Mouse (Mus musculus) spleen, postnatal 14 days (tissue): Measurements from ENCODE around the gene Scd4.
"Not testable (repeated sequence)": the region's sequence is repeated elsewhere in the genome, so short reads cannot be mapped to it uniquely, and the experiment has no call there.

Source experiments
- DNase-seq, 2 experiments: peaks; one replicate each; pipeline ENCODE4 v3.0.0; 2021 to 2022; ENCODE audit warnings: low spot score in 2 of 2

Scd4 gene

DNA sequence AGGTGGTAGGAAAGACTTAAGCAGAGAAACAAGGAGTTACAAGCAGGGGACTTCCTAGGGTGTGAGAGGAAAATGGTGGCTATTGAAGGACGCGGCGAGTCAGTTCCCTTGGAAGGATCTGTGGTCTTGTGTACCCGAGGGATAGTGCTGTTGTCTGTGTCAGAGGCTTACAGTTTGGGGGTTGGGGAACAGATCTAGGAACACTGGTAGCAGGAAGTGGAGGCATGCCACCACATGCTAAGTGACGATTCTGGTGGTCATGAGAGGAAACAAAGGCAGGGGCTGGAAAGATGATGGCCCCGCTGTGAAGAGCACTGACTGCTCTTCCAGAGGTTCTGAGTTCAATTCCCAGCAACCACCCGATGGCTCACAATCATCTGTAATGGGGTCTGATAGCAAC is 32.4 kb upstream of the Scd4 start:
- DNase-seq, result no peak

DNA sequence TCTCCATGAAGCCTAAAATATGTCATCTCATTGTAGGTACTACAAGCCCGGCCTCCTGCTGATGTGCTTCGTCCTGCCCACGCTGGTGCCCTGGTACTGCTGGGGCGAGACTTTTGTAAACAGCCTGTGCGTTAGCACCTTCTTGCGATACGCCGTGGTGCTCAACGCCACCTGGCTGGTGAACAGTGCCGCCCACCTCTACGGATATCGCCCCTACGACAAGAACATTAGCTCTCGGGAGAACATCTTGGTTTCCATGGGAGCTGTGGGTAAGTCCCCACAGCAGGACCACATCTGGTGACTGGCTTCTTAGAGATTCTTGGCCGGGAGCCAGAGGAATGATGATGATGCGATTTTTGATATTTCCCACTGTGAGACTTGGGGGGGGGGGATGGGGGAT is 31.7 kb upstream of the Scd4 start:
- DNase-seq, result no peak

DNA sequence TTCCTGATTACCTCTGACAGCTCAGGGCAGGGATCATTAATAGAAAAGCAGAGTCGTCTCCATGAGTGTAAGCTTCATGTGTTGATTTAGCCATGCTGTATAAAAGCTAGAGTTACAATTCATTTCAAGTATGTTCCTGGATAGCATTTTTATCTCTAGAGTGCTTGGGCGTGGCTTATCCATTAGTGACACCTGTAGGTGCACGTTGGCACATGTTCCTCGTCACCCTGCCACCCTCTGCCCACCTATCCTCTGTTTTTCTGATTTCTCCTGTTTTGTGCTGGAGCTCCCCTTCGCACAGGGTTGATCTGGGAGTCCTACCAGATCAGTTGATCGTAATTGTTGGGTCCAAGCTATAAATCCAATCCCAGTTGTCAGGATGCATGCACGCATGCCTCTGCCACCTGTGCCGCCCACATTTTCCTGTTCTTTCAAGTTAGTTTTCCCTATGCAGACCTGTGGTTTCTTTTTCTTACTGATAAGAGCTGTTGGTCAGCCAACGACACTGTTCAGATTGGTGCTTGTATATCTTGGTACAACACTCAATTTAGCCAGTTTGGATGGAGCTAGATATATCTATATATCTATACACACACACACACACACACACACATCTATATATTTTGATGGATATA is 31.1 kb upstream of the Scd4 start:
- no peak for DNase-seq

DNA sequence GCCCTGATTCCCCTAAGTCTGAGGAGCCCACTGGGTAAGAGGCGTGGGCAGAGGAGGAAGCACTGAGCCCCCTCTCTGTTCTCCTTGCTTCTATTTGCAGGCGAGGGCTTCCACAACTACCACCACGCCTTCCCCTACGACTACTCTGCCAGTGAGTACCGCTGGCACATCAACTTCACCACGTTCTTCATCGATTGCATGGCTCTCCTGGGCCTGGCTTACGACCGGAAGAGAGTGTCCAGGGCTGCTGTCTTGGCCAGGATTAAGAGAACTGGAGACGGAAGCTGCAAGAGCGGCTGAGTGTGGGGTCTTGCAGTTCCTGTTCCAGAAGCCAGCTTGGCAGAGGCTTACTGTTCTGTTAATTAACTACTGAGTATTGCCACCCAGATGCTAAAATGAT is 30.0 kb upstream of the Scd4 start:
- DNase-seq, result no peak

DNA sequence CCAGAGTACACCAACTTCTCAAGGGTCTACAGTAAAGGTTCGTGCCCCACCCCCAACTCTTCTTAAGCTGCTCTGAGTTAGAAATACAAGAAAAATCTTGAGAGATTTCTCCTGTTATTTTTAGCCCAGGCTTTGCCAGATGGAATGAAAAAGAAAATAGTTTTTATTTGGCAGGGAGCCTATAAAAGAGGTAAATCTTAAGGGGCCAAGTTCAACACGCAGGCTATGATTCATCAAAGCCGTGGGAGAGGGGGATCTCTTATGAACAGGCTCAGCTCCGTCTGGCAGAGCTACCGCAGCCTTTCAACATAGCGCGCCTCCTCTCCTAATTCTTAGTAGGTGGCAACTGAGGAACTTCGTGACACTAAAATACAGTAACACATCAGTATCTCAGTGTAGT is 29.4 kb upstream of the Scd4 start:
- DNase-seq, result no peak

DNA sequence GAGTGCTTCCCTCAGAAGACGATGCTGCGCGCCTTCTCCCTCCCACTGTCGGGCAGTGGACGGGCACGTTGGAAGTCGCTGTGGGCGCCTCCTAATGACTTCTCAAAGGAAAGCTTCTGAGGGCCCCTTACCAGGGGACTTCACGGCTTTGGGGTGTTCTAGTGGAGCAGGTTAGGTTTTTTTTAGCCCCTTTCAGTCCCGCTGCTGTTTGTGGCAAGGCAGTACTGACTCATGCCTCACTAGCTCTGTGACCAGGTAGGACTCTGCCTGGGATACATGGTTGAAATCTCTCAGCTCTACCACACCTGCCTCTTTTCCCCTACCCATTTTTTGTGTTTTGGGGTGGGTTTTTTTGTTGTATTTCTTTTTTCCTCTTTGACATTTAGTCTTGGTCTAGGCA is 28.5 kb upstream of the Scd4 start:
- DNase-seq, result no peak

DNA sequence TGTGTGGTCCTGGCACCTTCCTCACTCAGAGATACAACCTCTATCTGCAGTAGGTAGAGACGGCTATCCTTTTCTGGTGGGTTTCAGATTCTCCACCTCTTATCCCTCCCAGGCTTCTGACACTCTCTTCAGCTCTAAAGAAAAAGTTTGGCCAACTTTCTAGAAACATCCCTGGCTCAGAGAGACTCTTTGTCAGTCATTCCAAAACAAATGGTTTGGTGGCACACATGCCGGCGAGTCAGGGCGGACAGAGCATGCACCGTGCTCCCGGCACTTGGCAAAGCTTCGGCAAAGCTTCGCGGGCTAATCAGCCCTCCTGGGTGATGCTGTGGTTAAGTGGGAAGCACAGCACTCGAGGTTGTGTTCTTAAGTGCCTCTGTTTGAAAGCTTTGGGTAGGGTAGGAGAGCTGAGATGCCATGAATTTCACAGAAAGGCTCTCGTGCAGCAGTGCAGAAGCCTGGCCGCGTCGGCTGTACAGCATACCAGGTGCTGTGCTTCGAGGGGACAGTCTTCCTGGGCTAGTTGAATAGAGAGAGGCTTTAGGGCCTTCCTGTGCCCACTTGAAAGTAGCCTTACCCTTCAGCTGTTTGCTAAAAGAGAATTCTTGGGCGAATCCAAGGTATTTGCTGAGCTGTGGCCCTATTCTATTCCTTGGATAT is 27.9 kb upstream of the Scd4 start:
- DNase-seq, result no peak

DNA sequence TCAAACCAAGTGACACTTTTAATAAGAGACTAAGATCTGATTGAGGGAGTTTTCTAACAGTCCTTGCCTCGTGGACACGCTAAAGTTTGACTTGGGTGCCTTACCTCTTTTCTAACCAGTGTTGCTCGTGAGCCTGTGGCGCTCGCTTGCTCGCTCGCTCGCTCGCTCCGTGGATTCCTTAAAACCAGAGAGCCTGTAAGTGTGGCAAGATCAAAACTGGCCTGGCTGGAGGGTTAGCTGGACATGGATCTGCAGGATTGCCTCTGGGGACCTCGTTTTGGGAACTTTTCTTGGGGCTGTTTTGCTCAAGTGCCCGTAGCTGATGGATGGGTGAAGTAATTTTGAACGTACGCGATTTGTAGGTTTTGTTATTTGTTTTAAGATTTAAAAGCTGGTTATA is 27.2 kb upstream of the Scd4 start:
- DNase-seq, result no peak

DNA sequence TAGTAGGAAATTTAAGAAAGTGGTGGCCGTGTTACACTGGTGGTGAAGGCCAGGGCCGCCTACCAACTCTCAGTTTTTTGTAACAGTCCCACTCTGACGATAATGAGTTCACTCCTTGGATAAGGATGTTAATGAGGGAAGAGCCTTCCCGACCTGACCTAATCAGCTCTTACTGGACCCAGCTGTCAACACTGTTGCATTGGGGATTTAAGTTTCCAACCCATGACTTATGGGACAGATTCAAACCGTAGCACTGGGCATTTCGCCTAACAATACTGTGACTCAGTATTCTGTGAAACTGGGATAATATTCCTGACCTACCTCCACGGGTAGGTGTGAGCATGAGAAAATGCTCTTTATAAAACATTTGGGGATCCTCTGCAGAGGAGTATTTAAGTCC is 26.7 kb upstream of the Scd4 start:
- DNase-seq, result no peak

DNA sequence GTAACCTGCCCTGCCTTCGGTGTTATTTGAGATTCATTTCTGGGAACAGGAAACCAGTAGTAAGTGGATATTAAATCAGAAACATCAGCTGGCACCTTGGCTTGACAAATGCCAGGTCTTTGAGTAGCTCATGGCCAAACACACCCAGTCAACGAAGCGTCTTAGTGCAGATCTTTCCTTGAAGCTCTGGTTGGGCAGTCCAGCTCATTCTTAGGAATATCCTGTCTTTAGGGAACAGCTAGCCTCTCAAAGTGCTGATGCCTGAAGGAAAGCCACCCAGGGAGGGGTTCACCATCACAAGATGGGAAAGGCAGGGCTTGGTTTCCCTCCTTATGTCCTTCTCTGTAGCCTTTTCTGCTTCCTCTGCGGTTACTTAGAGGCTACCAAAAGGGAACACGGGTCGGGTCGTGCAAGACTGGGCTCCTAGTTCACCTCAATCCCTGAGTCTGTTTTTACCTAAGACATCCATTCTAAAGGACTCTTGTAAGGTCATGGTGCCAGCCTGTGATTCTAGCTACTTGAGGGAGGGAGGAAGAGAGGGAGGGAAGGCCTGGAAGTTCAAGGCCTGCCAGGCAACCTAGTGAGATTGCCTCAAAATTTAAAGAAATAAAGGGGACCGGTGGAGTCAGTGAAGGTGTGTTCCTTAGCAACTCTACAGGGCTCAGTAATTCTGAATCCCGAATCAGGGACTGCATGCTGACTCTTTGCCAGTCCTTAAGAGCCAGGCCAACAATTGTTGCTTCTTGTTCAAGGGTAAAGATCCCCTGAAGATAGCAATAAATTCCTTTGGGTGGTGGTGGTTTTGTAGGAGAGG is 25.6 kb upstream of the Scd4 start:
- DNase-seq, result no peak

DNA sequence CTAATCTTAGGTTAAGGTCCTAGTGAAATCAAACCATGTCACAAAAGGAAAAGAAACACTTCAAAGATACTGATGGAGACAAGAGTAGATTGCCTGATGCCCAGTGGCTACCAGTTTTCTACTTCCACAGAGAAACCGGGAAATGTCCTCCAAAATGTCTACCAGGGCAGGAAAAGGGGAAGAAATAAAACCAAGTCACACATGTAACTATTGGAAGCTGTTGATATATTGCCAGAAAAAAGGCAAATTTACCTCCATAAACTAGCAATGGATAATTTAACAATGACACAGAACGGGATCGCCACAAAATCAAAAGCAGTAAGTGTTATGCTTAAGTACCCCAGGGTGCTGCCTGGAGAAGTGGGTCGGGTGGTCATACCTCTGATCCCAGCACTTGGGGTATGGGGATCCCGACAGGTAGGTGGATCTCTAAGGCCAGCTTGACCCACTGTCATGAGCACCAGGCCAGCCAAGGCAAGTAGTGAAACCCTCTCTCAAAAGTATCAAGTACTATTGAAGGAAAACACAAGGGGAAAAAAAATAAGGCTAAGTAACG is 24.9 kb upstream of the Scd4 start:
- no peak for DNase-seq

DNA sequence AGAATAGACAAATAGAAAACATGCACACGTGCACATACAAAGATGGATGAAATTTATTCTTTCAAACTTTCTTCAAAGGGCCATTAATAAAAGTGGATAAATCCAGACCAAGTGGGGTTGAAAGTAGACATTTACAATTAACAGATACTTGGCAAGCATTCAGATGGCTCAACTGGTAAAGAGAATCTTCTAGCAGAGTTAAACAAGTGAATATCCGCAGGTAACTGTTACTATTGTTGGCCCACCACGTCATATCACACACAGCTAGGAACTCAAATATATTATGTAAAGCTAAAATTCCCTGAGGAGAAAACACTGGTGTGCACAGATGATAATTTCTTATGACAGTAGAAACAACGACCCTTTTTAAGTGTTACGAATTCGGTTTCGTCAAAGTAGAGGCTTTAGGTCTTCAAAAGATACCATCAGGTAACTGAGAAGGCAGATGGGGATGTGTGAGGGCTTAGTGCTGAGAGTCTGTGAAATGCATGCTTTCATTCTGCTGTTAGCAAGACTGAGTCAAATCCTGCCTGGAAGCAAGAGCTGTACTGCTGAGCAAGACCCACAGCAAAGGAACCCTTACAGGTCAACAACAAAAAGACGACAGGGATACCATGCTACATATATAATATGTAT is 24.2 kb upstream of the Scd4 start:
- DNase-seq, result no peak

DNA sequence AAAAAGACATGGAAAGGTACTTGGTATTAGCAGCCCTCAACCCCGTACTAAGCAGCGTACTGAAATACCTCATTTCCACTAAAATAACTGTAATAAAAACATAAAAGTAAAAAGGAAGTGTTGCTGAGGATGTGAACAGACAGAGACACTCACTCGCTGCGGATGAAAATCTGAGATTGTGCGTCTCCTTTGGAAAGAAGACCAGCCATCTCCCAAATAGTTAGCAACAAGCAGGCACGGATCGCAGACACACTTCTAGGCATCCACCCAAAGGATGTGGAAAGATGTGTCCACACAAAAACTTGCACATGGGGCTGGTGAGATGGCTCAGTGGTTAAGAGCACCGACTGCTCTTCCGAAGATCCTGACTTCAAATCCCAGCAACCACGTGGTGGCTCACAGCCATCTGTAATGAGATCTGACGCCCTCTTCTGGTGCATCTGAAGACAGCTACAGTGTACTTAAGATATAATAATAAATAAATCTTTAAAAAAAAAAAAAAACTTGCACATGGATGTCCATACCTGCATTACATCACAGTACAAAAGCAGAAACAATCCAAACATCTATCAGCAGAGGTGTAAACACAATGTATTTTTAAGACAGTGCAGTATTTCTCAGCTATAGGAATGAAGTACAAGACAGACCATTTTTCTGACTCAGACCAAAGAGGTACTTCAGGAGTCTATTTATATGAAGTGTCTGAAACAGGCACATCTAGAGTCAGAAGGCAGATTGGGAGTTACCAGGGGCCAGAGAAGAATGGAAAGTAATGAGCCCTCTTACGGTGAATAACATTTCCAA is 23.3 kb upstream of the Scd4 start:
- no peak for DNase-seq

DNA sequence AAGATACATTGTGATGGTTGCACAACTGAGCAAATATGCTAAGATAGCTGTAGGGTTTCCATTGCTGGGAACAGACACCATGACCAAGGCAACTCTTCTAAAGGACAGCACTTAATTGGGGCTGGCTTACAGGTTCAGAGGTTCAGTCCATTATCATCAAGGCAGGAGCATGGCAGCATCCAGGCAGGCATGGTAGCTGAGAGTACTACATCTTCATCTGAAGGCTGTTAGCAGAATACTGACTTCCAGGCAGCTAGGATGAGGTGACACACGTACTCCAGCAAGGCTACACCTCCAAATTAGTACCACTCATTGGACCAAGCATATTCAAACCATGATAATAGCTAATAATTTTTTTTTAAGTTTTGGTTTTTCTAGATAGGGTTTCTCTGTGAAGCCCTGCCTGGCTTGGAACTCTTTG is 22.7 kb upstream of the Scd4 start:
- not testable (repeated sequence) for DNase-seq

DNA sequence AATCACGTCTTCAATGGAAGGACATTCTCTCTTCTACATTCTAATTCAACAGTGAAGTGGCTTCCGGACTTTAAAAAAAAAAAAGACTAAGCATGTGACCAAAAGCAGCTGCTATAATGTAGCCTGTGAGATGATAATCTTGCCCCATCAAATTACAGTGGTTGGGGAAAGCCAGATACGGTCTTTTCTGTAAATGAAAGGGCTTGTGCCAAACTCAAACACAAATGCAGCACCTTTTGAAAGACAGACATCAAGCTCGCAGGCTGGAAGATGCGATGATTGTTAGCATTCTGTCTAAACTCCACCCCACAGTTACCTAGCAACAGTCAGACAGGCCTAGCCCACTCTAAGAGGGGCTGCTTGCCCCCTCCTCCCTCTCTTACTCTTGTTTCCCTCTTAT is 22.1 kb upstream of the Scd4 start:
- DNase-seq, result no peak

DNA sequence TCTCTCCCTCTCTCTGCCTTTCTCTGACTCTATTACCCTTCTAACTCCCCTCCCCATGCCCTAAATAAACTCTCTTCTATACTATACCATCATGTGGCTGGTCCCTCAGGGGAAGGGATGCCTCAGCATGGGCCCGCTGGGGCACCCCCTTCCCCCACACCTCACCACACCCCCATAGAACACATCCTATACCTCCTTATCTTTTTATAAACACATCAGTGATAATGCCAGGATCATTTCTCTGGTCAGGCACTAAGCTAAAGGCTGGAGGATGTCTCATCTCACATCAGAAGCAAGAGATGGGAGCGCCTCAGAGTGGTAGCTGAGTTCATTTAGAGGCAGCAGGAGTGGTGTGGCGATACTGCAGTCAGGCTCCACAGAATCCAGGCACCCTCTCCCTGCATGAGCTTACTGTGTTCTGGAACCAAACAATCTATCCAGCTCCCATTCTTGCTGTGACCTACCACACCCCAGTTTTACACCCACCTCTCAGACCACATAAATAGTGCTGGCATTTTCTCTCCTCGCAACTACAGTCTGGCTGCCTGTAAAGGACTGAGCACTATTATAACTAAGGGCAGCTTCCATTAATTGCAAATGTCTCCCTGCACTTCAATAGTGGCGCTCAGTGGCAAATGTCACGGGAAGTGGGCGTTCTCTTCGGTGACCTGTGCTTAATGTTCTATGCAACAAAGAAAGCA is 21.4 kb upstream of the Scd4 start:
- no peak for DNase-seq

DNA sequence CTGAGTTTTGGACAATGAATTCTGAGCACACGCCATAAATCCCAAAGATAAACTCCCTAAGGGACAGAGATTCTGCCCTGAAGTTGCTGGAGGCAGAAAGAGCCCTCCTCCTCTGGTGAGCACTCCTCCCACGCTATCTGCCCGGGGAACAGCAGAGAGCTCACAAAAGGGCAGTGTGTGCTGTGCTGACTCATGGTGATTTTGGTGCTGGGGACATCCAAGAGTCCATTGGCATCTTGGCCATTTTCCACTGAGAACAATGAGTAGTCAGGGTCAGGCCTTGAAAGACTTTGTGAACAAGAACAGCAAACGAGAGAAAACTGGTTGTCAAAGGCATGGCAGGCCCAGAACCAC is 20.9 kb upstream of the Scd4 start:
- DNase-seq, result no peak

DNA sequence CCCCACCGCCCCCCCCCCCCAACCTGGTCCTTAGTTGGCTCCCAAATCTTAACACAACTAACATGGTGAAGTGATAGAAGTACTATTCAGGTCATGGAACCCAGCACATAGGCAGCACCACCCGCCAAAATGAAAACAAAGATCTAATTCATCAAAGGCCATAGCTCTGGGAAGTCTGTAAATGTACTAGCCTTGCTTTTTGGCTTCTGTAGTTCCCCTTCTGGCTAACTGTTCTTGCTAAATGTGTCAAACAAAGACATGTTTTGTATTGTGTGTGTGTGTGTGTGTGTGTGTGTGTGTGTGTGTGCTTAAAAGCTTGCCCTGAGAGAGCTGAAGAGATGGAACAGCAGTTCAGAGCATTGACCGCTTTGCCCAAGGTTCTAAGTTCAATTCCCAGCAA is 19.8 kb upstream of the Scd4 start:
- DNase-seq, result no peak

DNA sequence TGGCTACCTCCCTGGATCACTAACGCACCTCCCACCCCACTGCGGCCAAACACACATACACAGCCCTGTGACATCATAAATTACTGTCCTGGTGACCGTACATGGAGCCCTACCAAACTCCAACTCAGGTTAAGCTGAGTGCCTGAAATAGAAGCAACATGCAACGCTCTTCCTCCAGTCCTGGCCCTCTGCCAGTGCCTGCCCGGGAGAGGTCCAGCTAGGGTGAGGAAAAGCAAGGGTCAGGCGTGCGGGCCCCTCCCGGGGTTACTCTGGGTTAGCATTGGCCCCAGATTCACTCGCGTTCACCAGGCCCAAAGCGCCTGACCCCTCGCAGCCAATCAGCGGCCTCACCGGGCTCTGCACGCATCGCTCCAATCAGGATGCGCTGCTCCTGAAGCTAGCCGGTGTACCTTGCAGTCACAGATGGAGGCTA is 18.5 kb upstream of the Scd4 start:
- DNase-seq, result peak; percentile 20 to 31

DNA sequence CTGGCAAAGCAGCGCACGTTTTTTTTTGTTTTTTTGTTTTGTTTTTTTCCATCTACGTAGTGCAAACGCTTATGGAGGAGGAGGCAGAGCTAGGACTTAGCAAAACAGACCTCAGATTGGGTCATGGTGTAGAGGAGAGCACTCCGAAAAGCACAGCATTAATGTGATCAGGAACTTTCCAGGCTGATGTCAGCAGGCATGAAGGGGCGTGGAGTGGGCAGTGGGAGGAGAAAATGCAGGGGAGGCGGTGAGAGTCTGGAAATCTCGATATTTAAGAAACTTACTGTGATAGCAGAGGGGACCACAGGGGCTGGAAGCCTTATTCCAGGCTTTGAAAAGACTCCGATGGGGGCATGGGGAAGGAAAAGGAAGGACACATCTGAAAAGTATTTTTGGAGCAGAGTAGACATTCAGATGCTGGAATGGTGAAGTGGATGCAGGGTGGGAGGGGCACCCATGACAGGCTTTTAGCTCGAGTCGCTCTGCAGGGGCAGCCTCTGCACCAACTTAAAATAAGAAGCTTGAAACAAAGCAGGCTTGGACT is 17.9 kb upstream of the Scd4 start:
- no peak for DNase-seq
